Mouse (Mus musculus) limb, embryonic 14.5 days (tissue): ENCODE data around the gene Aig1. TPM values are rescaled to one million over a fixed set of nuclear protein-coding genes. Genes with fewer than 3 reads are reported as not detected.

Source experiments
- ATAC-seq: fragments of 200-750 bp; cut with Nextera tagmentation; 2 replicates; pipeline ENCODE4 v1.8.0; 2017; ENCODE audit warnings: low read depth, moderate number of reproducible peaks, moderate TSS enrichment; ENCODE audit not compliant: low FRiP score
- DNase-seq: peaks from one replicate; pipeline ENCODE4 v3.0.0-alpha.2; 2015; ENCODE audit warnings: low spot score
- H3K27ac ChIP-seq: fragments of 300-500 bp; sonication (generic); replicated peaks from 2 replicates; pipeline ENCODE4 v1.5.1; 2014; ENCODE audit warnings: low read depth, mild to moderate bottlenecking, low read length, moderate library complexity, mixed read lengths
- H3K27me3 ChIP-seq: fragments of 300-500 bp; sonication (generic); 2 replicates; pipeline ENCODE4 v1.6.1; 2014; ENCODE audit warnings: low read length, mixed read lengths; ENCODE audit not compliant: control insufficient read depth, insufficient read depth
- H3K36me3 ChIP-seq: fragments of 300-500 bp; sonication (generic); 2 replicates; pipeline ENCODE4 v1.6.1; 2014; ENCODE audit warnings: mild to moderate bottlenecking, low read length, moderate library complexity, mixed read lengths; ENCODE audit not compliant: control insufficient read depth, insufficient read depth
- H3K4me1 ChIP-seq: fragments of 300-500 bp; sonication (generic); 2 replicates; pipeline ENCODE4 v1.6.1; 2014; ENCODE audit warnings: antibody characterized with exemption, low read length, mixed read lengths; ENCODE audit not compliant: control insufficient read depth, insufficient read depth
- H3K4me2 ChIP-seq: fragments of 300-500 bp; sonication (generic); replicated peaks from 2 replicates; pipeline ENCODE4 v1.6.1; 2014; ENCODE audit warnings: low read depth, mild to moderate bottlenecking, low read length, moderate library complexity; ENCODE audit not compliant: severe bottlenecking
- H3K4me3 ChIP-seq: fragments of 300-500 bp; sonication (generic); replicated peaks from 2 replicates; pipeline ENCODE4 v1.5.1; 2014; ENCODE audit warnings: low read length
- H3K9ac ChIP-seq: fragments of 300-500 bp; sonication (generic); 2 replicates; pipeline ENCODE4 v1.6.1; 2014; ENCODE audit warnings: mild to moderate bottlenecking, low read depth, low read length, moderate library complexity; ENCODE audit not compliant: severe bottlenecking
- H3K9me3 ChIP-seq: fragments of 300-500 bp; sonication (generic); 2 replicates; pipeline ENCODE4 v1.6.1; 2016; ENCODE audit warnings: low read length; ENCODE audit not compliant: control insufficient read depth
- POLR2A ChIP-seq: fragments of 200-500 bp; IDR thresholded peaks from 2 replicates; pipeline ENCODE4 v1.8.0; 2012; ENCODE audit warnings: inconsistent platforms, mild to moderate bottlenecking, moderate library complexity, borderline replicate concordance; ENCODE audit not compliant: insufficient read depth, insufficient read length; ENCODE audit errors: extremely low read depth
- WGBS: fragments of 180-500 bp; shearing (Covaris S2); extraction: QIAGEN DNeasy Blood & Tissue Kit; methylation state at CpG from one replicate; pipeline ENCODE4 v1.1.7; 2014; 5-methylcytosine and 5-hydroxymethylcytosine counted together
- polyA plus RNA-seq, 2 experiments: library from polyadenylated mRNA; depleted of rRNA in 1 of 2; stranded (reverse) in 1 of 2; unstranded in 1 of 2; fragments of >200 nt; fragmentation: Nextera tagmentation in 1 of 2; extraction: Ambion mirVana in 1 of 2; gene quantifications; 2 replicates each; pipeline versions ENCODE4 v1.2.1 to v1.2.3; 2012 to 2014

Aig1 gene
- polyA plus RNA-seq (2012; rRNA removed) (18.3 and 20.0 TPM in 2 replicates), polyA plus RNA-seq (2014; fragmentation: Nextera tagmentation; extraction: Ambion mirVana) (30.5 and 33.7 TPM in 2 replicates)

DNA sequence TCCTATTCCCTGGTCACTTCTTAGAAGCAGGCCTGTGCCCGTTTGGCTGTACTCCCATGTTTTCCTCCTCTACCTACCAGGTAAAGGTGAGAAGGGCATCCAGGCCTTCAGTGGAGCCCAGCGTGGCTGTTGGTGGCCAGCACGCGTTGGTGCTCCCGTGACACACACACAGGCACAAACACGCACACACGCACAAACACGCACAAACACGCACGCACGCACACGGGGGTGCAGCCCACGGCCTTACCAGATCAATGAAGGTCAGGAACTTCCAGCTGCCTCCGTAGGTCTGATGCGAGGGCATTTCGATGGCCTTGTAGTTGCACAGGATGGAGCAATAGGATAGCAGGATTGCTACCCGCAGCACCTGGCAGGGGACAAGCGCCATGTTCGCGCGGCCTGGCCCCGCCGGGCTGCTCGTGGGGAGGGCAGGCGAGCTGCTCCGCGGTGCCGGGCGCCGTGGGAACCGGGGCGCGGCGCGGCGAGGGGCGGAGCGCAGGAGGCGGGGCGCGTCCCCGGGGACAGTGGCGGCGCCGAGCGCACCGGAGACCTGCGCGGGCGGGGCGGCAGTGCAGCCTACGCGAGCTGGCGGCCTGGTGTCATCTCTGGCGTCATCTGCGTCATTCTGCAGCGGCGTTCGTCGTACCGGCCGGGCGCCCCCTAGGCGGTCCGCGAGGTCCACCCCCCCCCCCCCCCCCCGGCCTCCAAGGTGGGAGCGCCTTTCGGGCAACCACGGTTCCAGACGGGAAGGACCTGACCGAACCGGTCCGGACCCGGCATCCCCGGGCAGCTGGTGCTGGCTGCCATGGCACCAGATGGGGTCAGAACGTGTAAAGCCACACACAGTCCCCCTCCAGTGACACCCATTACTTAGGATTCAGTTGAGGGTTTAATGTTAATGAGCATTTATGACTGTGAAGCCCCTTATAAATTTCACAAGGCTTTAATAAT lies at the start of gene Aig1:
TSS of gene Aig1 (minus strand) at position 610 of the 951 bp plus-strand sequence.
- peak; percentile 75 for ATAC-seq

DNA sequence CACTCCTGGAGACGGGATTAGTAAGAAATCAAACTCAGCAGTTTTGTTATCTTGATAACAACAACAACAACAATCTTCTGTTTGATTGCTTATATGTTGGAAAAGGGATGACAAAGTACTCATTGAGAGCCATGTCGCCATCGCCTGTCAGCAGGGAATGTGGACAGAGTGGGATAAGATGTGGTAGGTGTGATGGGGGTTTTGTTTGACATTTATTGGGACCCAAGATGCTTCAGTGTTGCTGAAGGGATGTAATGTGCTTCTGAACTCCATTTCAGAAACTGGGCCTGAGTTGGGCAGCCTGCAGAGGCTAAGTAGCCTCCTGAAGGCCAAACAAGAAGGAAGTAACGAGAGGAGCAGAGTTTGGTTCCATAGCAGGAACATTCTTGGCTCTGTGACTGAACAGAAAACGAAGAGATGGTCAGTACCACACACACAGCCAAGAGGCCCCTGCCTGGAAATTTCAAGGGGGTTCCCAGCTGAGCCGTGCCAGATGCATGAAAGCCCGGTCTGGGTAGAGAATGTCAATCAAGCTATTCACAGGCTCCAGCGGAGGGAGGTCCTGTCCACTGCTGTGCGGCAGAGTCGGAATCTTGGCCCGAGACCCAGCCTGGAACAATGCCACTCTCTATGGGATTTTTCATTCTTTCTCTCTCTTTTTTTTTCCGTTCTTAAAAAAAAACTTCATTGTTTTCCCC lies 48.0 kb upstream of the Aig1 start:
- H3K4me2 ChIP-seq, result no peak overlapping the region
- H3K4me3 ChIP-seq, result no peak overlapping the region
- H3K27ac ChIP-seq, result no peak overlapping the region
- H3K9ac ChIP-seq, result no peak overlapping the region
- ATAC-seq (peak; percentile 81), DNase-seq (peak; percentile 83)
- WGBS, result 51% methylated on average over 12 of the region's 12 CpGs
- TF ChIP-seq POLR2A, result no peak
- H3K36me3 ChIP-seq, result no peaks in the 10 kb centered on the region
- H3K9me3 ChIP-seq, result no peaks in the 10 kb centered on the region
- peaks cover 3% of the 10 kb centered on the region; the same call in 1 of the 2 replicates for H3K4me1 ChIP-seq
- no peaks in the 10 kb centered on the region for H3K27me3 ChIP-seq

More for the DNA sequence above, at the start of gene Aig1:
- no peaks in the 10 kb centered on the region for H3K36me3 ChIP-seq
- peak within 1 kb of the TSS; percentile 64 for H3K4me3 ChIP-seq
- 6% methylated on average over 35 of the region's 77 CpGs for WGBS
- no peaks in the 10 kb centered on the region for H3K9me3 ChIP-seq
- DNase-seq, result peak; percentile 54
- TF ChIP-seq POLR2A, result no peak
- H3K27ac ChIP-seq, result no peak within 1 kb of the TSS
- H3K9ac ChIP-seq, result peak within 1 kb of the TSS; percentile 71
- peak within 1 kb of the TSS; percentile 90 for H3K4me2 ChIP-seq
- H3K27me3 ChIP-seq, result no peaks in the 10 kb centered on the region
- peaks cover 3% of the 10 kb centered on the region; the same call in 1 of the 2 replicates for H3K4me1 ChIP-seq

DNA sequence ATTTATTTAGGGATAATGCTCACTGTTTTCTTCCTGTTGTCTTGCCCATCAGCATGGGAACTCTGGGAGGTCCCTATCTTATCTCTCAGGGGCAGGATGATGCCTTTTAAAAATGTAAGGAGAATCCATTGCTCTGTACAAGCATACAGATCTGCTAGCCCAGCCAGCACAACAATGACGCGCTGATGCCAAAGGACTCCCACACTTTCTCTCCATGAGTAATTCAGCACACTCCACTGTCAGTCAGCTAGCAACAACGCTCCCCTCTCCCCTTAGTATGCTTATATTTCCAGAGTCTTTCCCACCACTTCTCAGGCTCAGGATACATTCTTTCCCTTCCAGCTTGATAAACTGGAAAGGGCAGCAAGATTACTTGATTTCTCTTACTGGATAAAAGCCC lies 46.4 kb upstream of the Aig1 start:
- H3K4me1 ChIP-seq, result peaks cover 3% of the 10 kb centered on the region; the same call in 1 of the 2 replicates
- ATAC-seq (no peak), DNase-seq (no peak)
- H3K36me3 ChIP-seq, result no peaks in the 10 kb centered on the region
- 73% methylated on average over 3 of the region's 3 CpGs for WGBS
- no peak for TF ChIP-seq POLR2A
- no peak overlapping the region for H3K4me2 ChIP-seq
- H3K9ac ChIP-seq, result no peak overlapping the region
- H3K4me3 ChIP-seq, result no peak overlapping the region
- H3K27ac ChIP-seq, result no peak overlapping the region
- H3K27me3 ChIP-seq, result no peaks in the 10 kb centered on the region
- no peaks in the 10 kb centered on the region for H3K9me3 ChIP-seq

DNA sequence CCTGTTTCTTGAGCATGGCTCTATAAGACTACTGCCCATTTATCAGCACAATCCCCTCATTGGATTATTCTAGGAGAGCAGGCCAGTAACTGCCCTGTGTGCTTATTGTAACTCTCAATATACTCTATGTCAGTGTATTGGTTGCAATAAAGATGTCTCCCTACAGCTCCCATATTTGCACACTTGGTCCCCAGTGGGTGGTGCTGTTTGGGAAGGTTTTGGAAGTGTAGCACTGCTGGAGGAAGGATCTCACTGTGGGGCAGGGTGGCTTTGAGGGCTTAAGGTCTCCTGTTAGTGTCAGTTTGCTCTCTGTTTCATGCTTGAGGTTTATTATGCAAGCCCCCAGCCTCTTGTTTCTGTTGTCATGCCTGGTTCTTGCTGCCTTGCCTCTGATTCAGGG lies 44.9 kb upstream of the Aig1 start:
- ATAC-seq (no peak), DNase-seq (no peak)
- no peaks in the 10 kb centered on the region for H3K9me3 ChIP-seq
- TF ChIP-seq POLR2A, result no peak
- H3K4me3 ChIP-seq, result no peak overlapping the region
- H3K9ac ChIP-seq, result no peak overlapping the region
- H3K27ac ChIP-seq, result no peak overlapping the region
- no peaks in the 10 kb centered on the region for H3K27me3 ChIP-seq
- H3K4me2 ChIP-seq, result no peak overlapping the region
- H3K4me1 ChIP-seq, result peaks cover 3% of the 10 kb centered on the region; the same call in 1 of the 2 replicates
- H3K36me3 ChIP-seq, result no peaks in the 10 kb centered on the region

DNA sequence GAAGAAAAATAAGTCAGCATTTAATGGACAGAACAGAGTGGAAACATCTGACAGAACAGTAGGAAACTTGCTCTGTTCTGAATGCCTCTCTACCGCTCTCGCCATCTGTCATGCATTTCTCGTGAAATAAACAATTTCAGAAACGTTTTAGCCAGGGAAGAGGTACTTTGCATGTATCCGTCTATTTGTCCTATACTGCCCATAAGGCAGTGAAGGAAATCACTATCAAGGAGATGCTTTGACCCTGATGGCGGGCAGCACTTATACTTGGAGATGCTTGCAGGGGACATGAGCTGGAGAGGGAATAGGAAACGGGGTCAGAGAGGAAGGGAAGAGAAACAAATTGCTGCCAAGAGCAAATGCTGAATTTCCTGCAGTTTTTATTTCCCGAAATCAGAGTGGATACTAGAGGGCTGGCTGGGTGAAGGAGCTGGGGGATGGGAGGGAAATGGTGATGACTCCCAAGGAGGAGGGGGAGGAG lies 37.5 kb upstream of the Aig1 start:
- no peak for DNase-seq
- Histone ChIP-seq H3K4me3 (no peak overlapping the region), H3K9ac (no peak overlapping the region), H3K4me2 (no peak overlapping the region), H3K27ac (no peak overlapping the region), H3K9me3 (0 out of 2 replicates have a peak, but pooled peaks cover 4% of the 10 kb centered on the region), H3K27me3 (no peaks in the 10 kb centered on the region), H3K36me3 (no peaks in the 10 kb centered on the region), H3K4me1 (no peaks in the 10 kb centered on the region)
- TF ChIP-seq POLR2A, result no peak
- no peak for ATAC-seq
- 69% methylated on average over 8 of the region's 8 CpGs for WGBS
